Mouse (Mus musculus): Measurements from ENCODE around the gene Zmynd8. TPM values are rescaled to one million over a fixed set of nuclear protein-coding genes. Genes with fewer than 3 reads are reported as not detected.

The Zmynd8 gene
- total RNA-seq (2014; rRNA removed), result 55.9 and 73.4 TPM in 2 replicates
- 56.8 and 59.0 TPM in 2 replicates for polyA plus RNA-seq (2015; fragmentation: Nextera tagmentation; extraction: Ambion mirVana)

DNA sequence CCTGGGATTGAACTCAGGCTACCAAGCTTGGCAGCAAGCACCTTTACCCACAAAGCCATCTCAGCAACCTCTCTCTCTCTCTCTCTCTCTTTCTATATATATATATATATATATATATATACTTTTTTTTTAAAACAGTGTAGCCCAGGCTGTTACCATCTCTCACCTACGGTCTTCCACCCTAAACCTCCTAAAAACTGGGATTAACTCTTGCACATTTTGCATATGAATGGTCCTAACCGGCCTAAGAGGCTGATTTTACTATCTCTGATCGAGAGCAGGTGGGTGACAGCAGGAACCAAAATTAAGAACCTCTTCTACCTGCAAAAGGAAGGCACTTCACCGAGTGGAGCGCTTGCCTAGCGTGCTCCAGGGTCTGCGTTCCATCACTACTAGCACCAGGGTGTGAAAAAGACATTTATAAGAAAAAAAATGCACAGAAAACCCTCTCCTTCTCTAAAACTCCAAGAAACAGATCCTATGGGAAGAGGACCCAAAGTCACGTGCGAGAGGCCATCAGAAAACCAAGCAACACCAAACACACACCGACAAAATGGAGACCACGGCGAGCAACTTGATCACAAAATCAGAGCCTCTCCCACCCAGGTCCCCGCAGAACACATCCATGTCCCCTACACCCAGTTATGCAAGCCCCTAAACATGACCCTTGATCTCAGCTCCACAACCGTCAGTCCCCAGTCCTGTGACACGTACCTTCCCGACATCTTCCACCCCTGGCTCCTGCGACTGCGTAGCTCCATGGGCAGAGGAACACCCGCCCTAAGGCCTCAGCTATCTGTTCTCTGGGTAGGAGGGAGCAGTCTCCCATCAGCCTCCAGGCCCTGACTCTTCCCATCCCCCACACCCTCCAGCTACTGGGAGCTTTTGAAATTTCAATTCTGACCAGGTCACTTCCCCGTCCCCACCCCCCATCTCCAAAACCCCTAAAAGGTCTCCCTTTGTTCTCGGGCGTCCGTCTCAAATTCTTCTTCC, at the start of gene Zmynd8:
TSS of gene Zmynd8 (minus strand) at position 815 of the 993 bp plus-strand sequence.
- ATAC-seq (ENCODE audit: low FRiP score), result no peak
- Histone ChIP-seq H3K27me3 (ENCODE audit: insufficient read depth, low read length) (no peaks in the 10 kb centered on the region), H3K36me3 (ENCODE audit: insufficient read depth, low read length) (no peaks in the 10 kb centered on the region), H3K9me3 (ENCODE audit: low read length) (no peaks in the 10 kb centered on the region), H3K4me1 (ENCODE audit: insufficient read depth, low read length) (no peaks in the 10 kb centered on the region), H3K4me2 (ENCODE audit: low read depth, low read length, poor library complexity, severe bottlenecking) (no peak within 1 kb of the TSS), H3K27ac (ENCODE audit: low read depth, low read length) (no peak within 1 kb of the TSS), H3K4me3 (ENCODE audit: low read depth, low read length) (no peak within 1 kb of the TSS), H3K9ac (replicated peaks; ENCODE audit: low read length, poor library complexity, severe bottlenecking) (no peak within 1 kb of the TSS)
- no peak for DNase-seq (ENCODE audit: low spot score)
- no peak for TF ChIP-seq CTCF (IDR thresholded peaks at IDR 0.05)
- WGBS, result 48% methylated on average over 23 of the region's 23 CpGs

GRCm38 (mm10) chr2:165948007-165948406, 49.2 kb upstream of the Zmynd8 start:
- ATAC-seq (ENCODE audit: low FRiP score), result no peak
- no peak for DNase-seq (ENCODE audit: low spot score)
- H3K9me3 ChIP-seq (ENCODE audit: low read length), result no peaks in the 10 kb centered on the region
- no peaks in the 10 kb centered on the region for H3K4me1 ChIP-seq (ENCODE audit: insufficient read depth, low read length)
- no peak overlapping the region for H3K9ac ChIP-seq (replicated peaks; ENCODE audit: low read length, poor library complexity, severe bottlenecking)
- H3K27ac ChIP-seq (ENCODE audit: low read depth, low read length), result no peak overlapping the region
- 72% methylated on average over 1 of the region's 1 CpGs for WGBS
- H3K36me3 ChIP-seq (ENCODE audit: insufficient read depth, low read length), result no peaks in the 10 kb centered on the region
- no peak overlapping the region for H3K4me3 ChIP-seq (ENCODE audit: low read depth, low read length)
- no peaks in the 10 kb centered on the region for H3K27me3 ChIP-seq (ENCODE audit: insufficient read depth, low read length)
- TF ChIP-seq CTCF (IDR thresholded peaks at IDR 0.05), result no peak
- no peak overlapping the region for H3K4me2 ChIP-seq (ENCODE audit: low read depth, low read length, poor library complexity, severe bottlenecking)

GRCm38 (mm10) chr2:165946046-165946564, 47.3 kb upstream of the Zmynd8 start:
- ATAC-seq (ENCODE audit: low FRiP score), result no peak
- no peaks in the 10 kb centered on the region for H3K4me1 ChIP-seq (ENCODE audit: insufficient read depth, low read length)
- no peak overlapping the region for H3K4me3 ChIP-seq (ENCODE audit: low read depth, low read length)
- H3K36me3 ChIP-seq (ENCODE audit: insufficient read depth, low read length), result no peaks in the 10 kb centered on the region
- no peak for TF ChIP-seq CTCF (IDR thresholded peaks at IDR 0.05)
- H3K9me3 ChIP-seq (ENCODE audit: low read length), result no peaks in the 10 kb centered on the region
- H3K9ac ChIP-seq (replicated peaks; ENCODE audit: low read length, poor library complexity, severe bottlenecking), result no peak overlapping the region
- 96% methylated on average over 1 of the region's 1 CpGs for WGBS
- no peak overlapping the region for H3K27ac ChIP-seq (ENCODE audit: low read depth, low read length)
- no peaks in the 10 kb centered on the region for H3K27me3 ChIP-seq (ENCODE audit: insufficient read depth, low read length)
- DNase-seq (ENCODE audit: low spot score), result no peak
- H3K4me2 ChIP-seq (ENCODE audit: low read depth, low read length, poor library complexity, severe bottlenecking), result no peak overlapping the region

DNA sequence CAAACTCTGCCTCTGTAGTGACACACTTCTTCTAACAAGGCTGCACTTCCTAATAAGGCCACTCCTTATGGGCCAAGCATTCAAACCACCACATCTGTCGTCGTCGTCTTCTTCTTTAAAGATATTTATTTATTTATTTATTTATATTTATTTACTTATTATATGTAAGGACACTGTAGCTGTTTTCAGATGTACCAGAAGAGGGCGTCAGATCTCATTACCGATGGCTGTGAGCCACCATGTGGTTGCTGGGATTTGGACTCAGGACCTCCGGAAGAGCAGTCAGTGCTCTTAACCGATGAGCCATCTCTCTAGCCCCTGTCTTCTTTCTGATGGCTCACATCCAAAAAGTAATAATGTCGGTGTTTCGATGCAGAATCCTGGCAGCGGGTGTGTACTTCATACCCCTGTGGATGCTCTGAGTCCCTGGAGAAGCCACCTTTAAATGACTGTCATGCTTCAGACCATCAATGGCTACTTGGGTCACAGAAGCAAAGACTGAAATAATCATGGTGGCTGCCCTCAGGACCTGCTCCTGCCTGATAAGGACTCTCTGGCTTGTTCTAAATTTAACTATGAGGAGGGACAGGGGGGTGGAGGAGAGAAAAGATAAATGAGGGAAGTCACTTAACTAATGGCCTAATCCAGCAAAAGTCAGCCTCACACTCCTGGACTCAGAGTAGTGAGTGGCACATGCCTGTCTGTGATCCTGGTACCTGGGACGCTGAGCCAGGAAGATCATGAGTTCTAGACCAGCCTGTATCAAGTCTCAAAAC, 45.9 kb upstream of the Zmynd8 start:
- no peaks in the 10 kb centered on the region for H3K27me3 ChIP-seq (ENCODE audit: insufficient read depth, low read length)
- no peaks in the 10 kb centered on the region for H3K4me1 ChIP-seq (ENCODE audit: insufficient read depth, low read length)
- no peak overlapping the region for H3K9ac ChIP-seq (replicated peaks; ENCODE audit: low read length, poor library complexity, severe bottlenecking)
- no peaks in the 10 kb centered on the region for H3K36me3 ChIP-seq (ENCODE audit: insufficient read depth, low read length)
- H3K27ac ChIP-seq (ENCODE audit: low read depth, low read length), result no peak overlapping the region
- DNase-seq (ENCODE audit: low spot score), result no peak
- 82% methylated on average over 11 of the region's 11 CpGs for WGBS
- no peak overlapping the region for H3K4me3 ChIP-seq (ENCODE audit: low read depth, low read length)
- no peak for ATAC-seq (ENCODE audit: low FRiP score)
- H3K9me3 ChIP-seq (ENCODE audit: low read length), result no peaks in the 10 kb centered on the region
- no peak overlapping the region for H3K4me2 ChIP-seq (ENCODE audit: low read depth, low read length, poor library complexity, severe bottlenecking)
- no peak for TF ChIP-seq CTCF (IDR thresholded peaks at IDR 0.05)

DNA sequence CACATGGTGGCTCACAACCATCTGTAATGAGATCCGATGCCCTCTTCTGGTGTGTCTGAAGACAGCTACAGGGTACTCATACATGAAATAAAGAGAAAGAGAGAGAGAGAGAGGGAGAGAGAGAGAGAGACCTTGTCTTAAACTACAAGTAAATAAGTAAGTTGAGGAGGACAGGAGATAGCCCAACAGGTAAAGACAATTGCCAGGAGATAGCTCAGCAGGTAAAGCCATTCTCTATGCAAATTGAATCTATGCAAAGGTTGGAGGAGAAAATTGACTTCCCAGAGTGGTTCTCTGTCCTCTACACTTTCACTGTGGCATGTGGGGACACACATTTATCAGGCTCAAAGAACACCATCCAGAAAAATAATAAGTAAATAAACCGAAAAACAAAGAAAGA, 44.3 kb upstream of the Zmynd8 start:
- WGBS, result 95% methylated on average over 2 of the region's 2 CpGs
- Histone ChIP-seq H3K27ac (ENCODE audit: low read depth, low read length) (no peak overlapping the region), H3K4me2 (ENCODE audit: low read depth, low read length, poor library complexity, severe bottlenecking) (no peak overlapping the region), H3K4me1 (ENCODE audit: insufficient read depth, low read length) (no peaks in the 10 kb centered on the region), H3K4me3 (ENCODE audit: low read depth, low read length) (no peak overlapping the region), H3K36me3 (ENCODE audit: insufficient read depth, low read length) (no peaks in the 10 kb centered on the region), H3K27me3 (ENCODE audit: insufficient read depth, low read length) (no peaks in the 10 kb centered on the region), H3K9ac (replicated peaks; ENCODE audit: low read length, poor library complexity, severe bottlenecking) (no peak overlapping the region), H3K9me3 (ENCODE audit: low read length) (no peaks in the 10 kb centered on the region)
- DNase-seq (ENCODE audit: low spot score) (no peak), ATAC-seq (ENCODE audit: low FRiP score) (no peak)
- TF ChIP-seq CTCF (IDR thresholded peaks at IDR 0.05), result no peak
